Mouse (Mus musculus): ENCODE measurements around the gene Scn3a.
"Not testable (repeated sequence)": the region's sequence is repeated elsewhere in the genome, so short reads cannot be mapped to it uniquely, and the experiment has no call there.

Scn3a gene

DNA sequence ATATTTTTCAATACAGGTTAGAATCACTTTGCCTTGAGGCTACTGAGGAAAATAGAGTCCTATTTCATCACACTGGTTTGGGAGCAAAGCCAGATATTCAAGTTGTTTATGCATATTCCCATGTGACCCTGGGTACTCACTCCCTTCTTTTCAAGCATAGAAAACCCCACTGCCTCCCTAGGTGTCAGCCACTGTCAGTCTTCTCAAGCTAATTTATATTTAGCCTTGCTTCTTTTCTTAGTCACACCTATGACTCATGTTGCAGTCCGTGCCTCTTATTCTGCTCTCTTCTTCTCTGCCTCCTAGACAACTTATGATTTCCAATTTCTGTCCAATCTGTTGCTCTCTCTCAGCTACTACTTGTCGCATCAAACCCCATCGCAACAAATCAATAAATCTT, 84.0 kb downstream of the Scn3a start:
- no peak for DNase-seq (ENCODE audit: low spot score)

- no peak for DNase-seq (ENCODE audit: low spot score)
Measured at GRCm38 (mm10) chr2:65481007-65481672, 86.3 kb downstream of the Scn3a start.

GRCm38 (mm10) chr2:65471311-65471882, 96.0 kb downstream of the Scn3a start:
- no peak for DNase-seq (ENCODE audit: low spot score)

- no peak for DNase-seq (ENCODE audit: low spot score)
Measured at GRCm38 (mm10) chr2:65465694-65466093, 101.7 kb downstream of the Scn3a start.

GRCm38 (mm10) chr2:65453763-65454162, 113.7 kb downstream of the Scn3a start:
- DNase-seq (ENCODE audit: low spot score) = no peak

GRCm38 (mm10) chr2:65451401-65452078, 115.9 kb downstream of the Scn3a start:
- DNase-seq (ENCODE audit: low spot score) = not testable (repeated sequence)

GRCm38 (mm10) chr2:65450449-65451360, 116.7 kb downstream of the Scn3a start:
- no peak for DNase-seq (ENCODE audit: low spot score)

- no peak for DNase-seq (ENCODE audit: low spot score)
Measured at GRCm38 (mm10) chr2:65449126-65449828, 118.2 kb downstream of the Scn3a start.

DNA sequence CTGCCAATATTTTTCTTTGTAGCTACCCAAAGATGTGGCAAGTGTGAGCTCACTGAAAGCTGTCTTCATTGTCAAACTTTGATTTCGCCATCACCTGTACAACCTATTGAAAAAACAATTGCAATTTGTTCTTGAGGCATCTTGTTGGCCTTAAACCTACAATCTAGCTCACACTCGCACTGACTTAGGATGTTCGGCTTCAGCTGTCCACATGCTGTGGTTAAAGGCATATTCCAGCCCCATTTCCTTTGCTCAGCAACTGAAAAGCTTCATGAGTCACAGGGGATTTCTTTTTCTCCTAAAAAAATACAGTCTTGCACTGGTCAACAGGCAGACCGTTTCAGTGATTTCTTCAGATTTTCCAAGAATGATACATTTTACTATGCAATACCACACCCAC, 124.3 kb downstream of the Scn3a start:
- no peak for DNase-seq (ENCODE audit: low spot score)

- peak; percentile 65 for DNase-seq (ENCODE audit: low spot score)
Measured at GRCm38 (mm10) chr2:65441566-65441965, 125.9 kb downstream of the Scn3a start.

- no peak for DNase-seq (ENCODE audit: low spot score)
Measured at GRCm38 (mm10) chr2:65441110-65441509, 126.3 kb downstream of the Scn3a start.

GRCm38 (mm10) chr2:65436917-65437316, 130.5 kb downstream of the Scn3a start:
- DNase-seq (ENCODE audit: low spot score) = no peak

GRCm38 (mm10) chr2:65423501-65423900, 143.9 kb downstream of the Scn3a start:
- DNase-seq (ENCODE audit: low spot score) = no peak

DNA sequence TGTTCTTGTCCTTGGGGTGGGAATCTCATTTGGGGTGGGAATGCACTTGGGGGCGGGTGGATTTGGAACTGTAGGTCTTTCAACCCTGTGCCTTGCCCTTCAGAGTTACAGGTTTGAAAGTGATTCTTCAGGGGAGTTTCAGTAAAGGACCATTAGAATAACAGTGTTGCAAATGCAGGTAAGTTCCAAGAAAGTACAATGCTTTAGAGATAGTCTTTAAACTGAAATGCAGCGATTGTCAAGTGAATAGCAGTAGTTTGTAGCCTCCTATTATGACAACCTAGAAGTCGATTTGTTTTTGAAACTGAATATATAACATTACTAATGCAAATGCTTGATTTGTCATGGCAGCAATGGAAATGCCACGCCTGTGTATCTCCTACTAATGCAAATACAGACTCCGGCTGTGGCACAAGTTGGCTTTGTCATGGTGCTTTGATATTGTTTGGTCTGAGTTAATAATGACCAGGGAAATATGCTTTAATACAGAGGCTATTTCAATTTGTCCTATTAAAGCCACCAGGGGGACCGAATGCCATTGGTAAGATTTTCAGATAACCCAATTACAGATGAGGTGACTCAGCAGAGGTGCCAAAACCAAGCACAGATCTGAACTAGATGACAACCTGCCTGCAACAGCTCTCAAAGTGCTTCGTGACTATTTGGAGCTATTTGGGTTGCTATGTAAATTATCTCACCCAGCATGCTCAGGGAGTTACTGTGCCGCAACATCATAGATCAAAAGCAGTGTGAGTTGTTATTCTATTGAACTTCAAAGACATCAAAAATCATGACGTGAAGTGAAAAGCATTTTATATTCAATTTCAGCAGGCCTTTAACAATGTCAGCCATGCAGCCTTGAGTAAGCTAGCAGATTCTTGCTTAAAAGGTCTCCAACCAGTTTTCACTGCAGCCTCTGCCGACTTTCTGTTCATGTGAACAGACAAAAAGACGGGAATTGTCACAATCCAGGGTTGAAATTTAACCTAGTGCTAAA, 145.9 kb downstream of the Scn3a start:
- DNase-seq (ENCODE audit: low spot score) = no peak

DNA sequence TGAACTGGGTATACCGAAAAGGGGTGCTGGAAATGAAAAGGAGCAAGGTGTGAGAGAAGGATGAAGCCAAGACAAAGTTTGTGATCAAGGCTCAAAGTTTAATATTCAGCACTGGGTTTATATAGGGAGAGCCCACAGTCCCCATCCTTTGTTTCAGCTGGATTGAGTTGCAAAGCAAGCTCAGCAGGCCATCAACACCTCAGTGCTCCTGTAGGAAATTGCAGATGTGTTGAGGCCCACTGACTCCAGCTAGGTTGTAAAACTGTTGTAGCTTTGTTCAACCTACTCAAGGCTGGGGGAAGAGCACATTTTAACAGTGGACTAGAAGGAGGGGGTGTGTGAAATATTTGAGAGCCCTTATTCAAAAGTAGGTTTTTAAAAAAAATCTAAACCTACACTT, 148.8 kb downstream of the Scn3a start:
- DNase-seq (ENCODE audit: low spot score) = no peak

DNA sequence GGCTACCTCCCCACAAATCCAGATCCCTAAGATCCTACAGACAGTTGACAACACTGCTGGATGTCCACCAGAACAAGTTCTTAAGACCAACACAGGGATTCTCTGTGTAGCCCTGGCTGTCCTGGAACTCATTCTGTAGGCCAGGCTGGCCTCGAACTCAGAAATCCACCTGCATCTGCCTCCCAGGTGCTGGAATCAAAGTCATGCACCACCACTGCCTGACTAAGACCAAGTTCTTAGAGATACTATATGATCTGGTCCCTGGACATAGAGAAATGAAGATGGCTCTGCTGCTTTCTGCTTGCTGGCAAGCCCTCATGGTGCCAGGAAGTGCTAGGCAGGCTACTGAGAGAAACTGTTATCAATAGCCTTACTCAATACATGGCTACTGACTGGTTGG, 150.9 kb downstream of the Scn3a start:
- DNase-seq (ENCODE audit: low spot score) = no peak

- no peak for DNase-seq (ENCODE audit: low spot score)
Measured at GRCm38 (mm10) chr2:65415294-65415693, 152.1 kb downstream of the Scn3a start.

- DNase-seq (ENCODE audit: low spot score) = peak; percentile 70
Measured at GRCm38 (mm10) chr2:65414806-65415281, 152.6 kb downstream of the Scn3a start.

- DNase-seq (ENCODE audit: low spot score) = peak; percentile 22
Measured at GRCm38 (mm10) chr2:65414237-65414636, 153.2 kb downstream of the Scn3a start.

DNA sequence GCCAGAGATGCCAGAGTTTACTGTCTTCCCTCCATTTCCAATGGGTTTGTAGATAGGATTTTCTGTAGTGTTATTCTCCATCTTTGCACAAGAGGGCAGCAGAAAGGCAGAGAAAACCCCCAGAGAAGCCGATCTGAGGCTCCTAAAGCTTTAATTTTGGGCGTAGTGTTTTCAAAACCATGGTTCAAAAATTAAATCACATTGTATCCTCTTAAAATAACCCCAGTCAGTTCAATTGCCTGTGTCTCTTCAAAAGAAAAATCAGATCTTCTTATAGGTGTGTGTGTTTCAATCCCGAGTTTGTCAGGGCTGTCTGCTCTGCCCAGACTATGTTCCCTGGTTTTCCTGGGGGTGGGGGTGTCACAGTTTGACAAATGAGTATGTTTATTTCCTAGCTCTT, 153.7 kb downstream of the Scn3a start:
- DNase-seq (ENCODE audit: low spot score) = no peak
